ENCODE assay signal across 13 mouse cellular contexts in genomic region chr10:81403511-81403910, GRCm38 (mm10). TPM values are rescaled to one million over a fixed set of nuclear protein-coding genes. Genes with fewer than 3 reads are reported as not detected.
DNase-seq lines count a peak whose midpoint lies in the region; ATAC-seq and TF ChIP-seq lines count a peak whose summit lies in the region.
"Had no signal": no experiment of that assay in that cellular context is flagged by ENCODE, and none has a peak within 500 bp of the region (broad histone marks: within the 10 kb centered on the region; RNA-seq: fewer than 3 reads in every experiment).

No protein-coding gene starts in this region.

- H3K4me3 ChIP-seq in heart, embryonic 14.5 days (ENCODE audit: control insufficient read depth in 1 of 2, insufficient read depth in 1 of 2, low read depth in 1 of 2, low read length in 2 of 2): no peak overlapping the region
- H3K4me3 ChIP-seq in E14TG2a.4 (replicated peaks; ENCODE audit: low read length): peak overlapping the region; percentile 69
- H3K4me3 ChIP-seq in forebrain, embryonic 12.5 days (replicated peaks): no peak overlapping the region
- H3K4me3 ChIP-seq in limb, embryonic 15.5 days: no peak overlapping the region

- WGBS in heart, embryonic 14.5 days: 74% methylated on average over 10 of the region's 10 CpGs
- WGBS in forebrain, embryonic 12.5 days: 55% methylated on average over 10 of the region's 10 CpGs
- 59% methylated on average over 10 of the region's 10 CpGs for WGBS in limb, embryonic 15.5 days

- peak overlapping the region; percentile 59; the same call in 1 of the 2 replicates for H3K9ac ChIP-seq in heart, embryonic 14.5 days (ENCODE audit: low read length)
- H3K9ac ChIP-seq in forebrain, embryonic 12.5 days: no peak overlapping the region
- 0 out of 2 replicates have a peak overlapping the region, but pooled peaks have one; percentile 17 for H3K9ac ChIP-seq in limb, embryonic 15.5 days

- intact Hi-C loops in heart, postnatal 14 days (cut with DNase I): no loop called here

- no peaks in the 10 kb centered on the region for H3K27me3 ChIP-seq in heart, embryonic 14.5 days (ENCODE audit: control insufficient read depth, insufficient read depth, low read length)
- H3K27me3 ChIP-seq in E14TG2a.4 (ENCODE audit: insufficient read depth, low read length): 0 out of 2 replicates have a peak, but pooled peaks cover 8% of the 10 kb centered on the region
- peaks cover 65% of the 10 kb centered on the region for H3K27me3 ChIP-seq in forebrain, embryonic 12.5 days
- H3K27me3 ChIP-seq in limb, embryonic 15.5 days: no peaks in the 10 kb centered on the region; the same call in 1 of the 2 replicates
- H3K27me3 ChIP-seq: CH12.LX had no signal

- ATAC-seq in heart, embryonic 14.5 days (ENCODE audit: insufficient number of reproducible peaks, insufficient read depth, low FRiP score, low read depth): no peak
- ATAC-seq in forebrain, embryonic 12.5 days (ENCODE audit: low FRiP score): no peak
- no peak for ATAC-seq in limb, embryonic 15.5 days (ENCODE audit: insufficient number of reproducible peaks, low FRiP score, low TSS enrichment, low read depth)

- peak overlapping the region in 1 of 2 experiments; percentile 91; a peak in 2 of 4 replicates for H3K27ac ChIP-seq in heart, embryonic 14.5 days (replicated peaks in 1 of 2; ENCODE audit: control insufficient read depth in 1 of 2, insufficient read depth in 1 of 2, low read depth in 2 of 2, low read length in 2 of 2)
- H3K27ac ChIP-seq in forebrain, embryonic 12.5 days: peak overlapping the region; percentile 84; the same call in 1 of the 2 replicates
- peak overlapping the region; percentile 93 for H3K27ac ChIP-seq in limb, embryonic 15.5 days

- H3K4me2 ChIP-seq in heart, embryonic 14.5 days (ENCODE audit: low read length): no peak overlapping the region
- H3K4me2 ChIP-seq in forebrain, embryonic 12.5 days: no peak overlapping the region
- no peak overlapping the region for H3K4me2 ChIP-seq in limb, embryonic 15.5 days

- H3K4me1 ChIP-seq in heart, embryonic 14.5 days (ENCODE audit: control insufficient read depth in 2 of 2, insufficient read depth in 2 of 2, low read length in 2 of 2): peaks cover 40 to 59% of the 10 kb centered on the region in 2 experiments
- H3K4me1 ChIP-seq in E14TG2a.4 (replicated peaks; ENCODE audit: low read depth, low read length): peaks cover 96% of the 10 kb centered on the region
- H3K4me1 ChIP-seq in forebrain, embryonic 12.5 days: peaks cover 70% of the 10 kb centered on the region
- H3K4me1 ChIP-seq in limb, embryonic 15.5 days: peaks cover 75% of the 10 kb centered on the region

- no peaks in the 10 kb centered on the region for H3K9me3 ChIP-seq in heart, embryonic 14.5 days (ENCODE audit: control insufficient read depth, low read length)
- no peaks in the 10 kb centered on the region for H3K9me3 ChIP-seq in E14TG2a.4 (ENCODE audit: low read length)
- H3K9me3 ChIP-seq in forebrain, embryonic 12.5 days: no peaks in the 10 kb centered on the region
- H3K9me3 ChIP-seq in limb, embryonic 15.5 days: no peaks in the 10 kb centered on the region

- DNase-seq in heart, postnatal 14 days: no peak
- DNase-seq in urinary bladder, postnatal 4 days (ENCODE audit: low spot score in 2 of 2): no peak
- DNase-seq in adrenal gland, adult 2 months: no peak
- no peak for DNase-seq in frontal cortex, postnatal 25 days (ENCODE audit: low spot score in 2 of 2)
- DNase-seq: cerebellum, adult 8-10 months; kidney, adult 11 months; right cerebral cortex, postnatal 14 days had no signal

- no peak for TF ChIP-seq CTCF in E14TG2a.4 (conservative IDR thresholded peaks at IDR 0.05; ENCODE audit: low read length)

- H3K36me3 ChIP-seq in heart, embryonic 14.5 days (ENCODE audit: control insufficient read depth, insufficient read depth, low read length): peaks cover 83% of the 10 kb centered on the region
- H3K36me3 ChIP-seq in E14TG2a.4 (ENCODE audit: insufficient read depth, low read length): peaks cover 42% of the 10 kb centered on the region
- H3K36me3 ChIP-seq in forebrain, embryonic 12.5 days (replicated peaks): peaks cover 30% of the 10 kb centered on the region
- H3K36me3 ChIP-seq in limb, embryonic 15.5 days: peaks cover 81% of the 10 kb centered on the region

RNA-seq across cellular contexts. Expression of gene Smim24, which starts 10.7 kb away (rescaled TPM):
- 3.8 and 4.7 TPM in 2 replicates for polyA plus RNA-seq in heart, embryonic 14.5 days (2014; fragmentation: Nextera tagmentation; extraction: Ambion mirVana)
- total RNA-seq in heart, postnatal 14 days (2021): 1 to 10 TPM; 1.9 to 2.0 TPM
- 1.8 and 2.6 TPM in 2 replicates for polyA plus RNA-seq in forebrain, embryonic 12.5 days (2016; fragmentation: Nextera tagmentation; extraction: Ambion mirVana)
- 2.9 and 3.6 TPM in 2 replicates for polyA plus RNA-seq in limb, embryonic 15.5 days (2015; fragmentation: Nextera tagmentation; extraction: Ambion mirVana)
- 1 to 10 TPM; 1.4 to 1.6 TPM for total RNA-seq in adrenal gland, adult 2 months (2021)
- 4.5 and 5.4 TPM in 2 replicates for polyA plus RNA-seq in adrenal gland, adult 2 months (2012; rRNA removed)

RNA-seq across cellular contexts. Expression of gene Gm48552, which starts 14.7 kb away (rescaled TPM):
- polyA plus RNA-seq in heart, embryonic 14.5 days (2014; fragmentation: Nextera tagmentation; extraction: Ambion mirVana): 1.0 TPM in 2 replicates
- total RNA-seq in heart, postnatal 14 days (2021): under 1 TPM; 0.65 to 0.83 TPM
- polyA plus RNA-seq in forebrain, embryonic 12.5 days (2016; fragmentation: Nextera tagmentation; extraction: Ambion mirVana): 1.4 and 2.1 TPM in 2 replicates
- polyA plus RNA-seq in limb, embryonic 15.5 days (2015; fragmentation: Nextera tagmentation; extraction: Ambion mirVana): 0.51 and 1.7 TPM in 2 replicates
- total RNA-seq in adrenal gland, adult 2 months (2021): 1 to 10 TPM in 1 of 2 experiments, not detected in 1; 1.4 TPM
- 2.5 and 4.4 TPM in 2 replicates for polyA plus RNA-seq in adrenal gland, adult 2 months (2012; rRNA removed)
- total RNA-seq: megakaryocyte-erythroid progenitor cell, adult 5-6 weeks had no signal

RNA-seq across cellular contexts. Expression of gene Gm48551, which starts 19.2 kb away (rescaled TPM):
- polyA plus RNA-seq in heart, embryonic 14.5 days (2014; fragmentation: Nextera tagmentation; extraction: Ambion mirVana): 1.7 and 2.0 TPM in 2 replicates
- total RNA-seq in heart, postnatal 14 days (2021): under 1 TPM; 0.51 to 0.84 TPM
- 4.2 and 4.6 TPM in 2 replicates for polyA plus RNA-seq in forebrain, embryonic 12.5 days (2016; fragmentation: Nextera tagmentation; extraction: Ambion mirVana)
- polyA plus RNA-seq in limb, embryonic 15.5 days (2015; fragmentation: Nextera tagmentation; extraction: Ambion mirVana): 2.1 and 3.1 TPM in 2 replicates
- total RNA-seq in adrenal gland, adult 2 months (2021): 1 to 10 TPM; 1.8 to 2.5 TPM
- 2.9 and 6.7 TPM in 2 replicates for polyA plus RNA-seq in adrenal gland, adult 2 months (2012; rRNA removed)

RNA-seq across cellular contexts. Expression of gene Dohh, which starts 19.3 kb away (rescaled TPM):
- polyA plus RNA-seq in heart, embryonic 14.5 days (2014; fragmentation: Nextera tagmentation; extraction: Ambion mirVana): 52.6 and 53.5 TPM in 2 replicates
- total RNA-seq in heart, postnatal 14 days (2021): 10 to 100 TPM; 47.6 to 55.3 TPM
- polyA plus RNA-seq in forebrain, embryonic 12.5 days (2016; fragmentation: Nextera tagmentation; extraction: Ambion mirVana): 68.1 and 68.5 TPM in 2 replicates
- polyA plus RNA-seq in limb, embryonic 15.5 days (2015; fragmentation: Nextera tagmentation; extraction: Ambion mirVana): 79.8 and 88.7 TPM in 2 replicates
- total RNA-seq in adrenal gland, adult 2 months (2021): 10 to 100 TPM; 39.6 to 54.3 TPM
- polyA plus RNA-seq in adrenal gland, adult 2 months (2012; rRNA removed): 125 and 132 TPM in 2 replicates

RNA-seq across cellular contexts. Expression of gene Fzr1, which starts 25.2 kb away (rescaled TPM):
- polyA plus RNA-seq in heart, embryonic 14.5 days (2014; fragmentation: Nextera tagmentation; extraction: Ambion mirVana): 64.6 and 67.0 TPM in 2 replicates
- 10 to 100 TPM; 30.5 to 32.7 TPM for total RNA-seq in heart, postnatal 14 days (2021)
- polyA plus RNA-seq in forebrain, embryonic 12.5 days (2016; fragmentation: Nextera tagmentation; extraction: Ambion mirVana): 145 and 148 TPM in 2 replicates
- polyA plus RNA-seq in limb, embryonic 15.5 days (2015; fragmentation: Nextera tagmentation; extraction: Ambion mirVana): 82.2 and 90.9 TPM in 2 replicates
- total RNA-seq in adrenal gland, adult 2 months (2021): 10 to 100 TPM; 40.7 to 45.0 TPM
- 95.6 and 103 TPM in 2 replicates for polyA plus RNA-seq in adrenal gland, adult 2 months (2012; rRNA removed)
